Mouse (Mus musculus) ES-Bruce4 (cell line): Measurements from ENCODE around the gene Cd40.

Experiments used
- CTCF ChIP-seq: IDR thresholded peaks from one replicate; pipeline ENCODE4 v1.8.1; 2011; ENCODE audit warnings: low read depth, low read length
- EP300 ChIP-seq: IDR thresholded peaks from 2 replicates; pipeline ENCODE4 v1.6.1; 2011; ENCODE audit warnings: low read depth, low read length; ENCODE audit not compliant: insufficient read depth

GRCm38 (mm10) chr2:165092393-165092792, 37.0 kb downstream of the Cd40 start:
- TF ChIP-seq CTCF: no peak
- no peak for TF ChIP-seq EP300
